Mouse (Mus musculus) forebrain, postnatal 0 days (tissue): ENCODE data around the gene Dph5. TPM values are rescaled to one million over a fixed set of nuclear protein-coding genes. Genes with fewer than 3 reads are reported as not detected.
"Not testable (repeated sequence)": the region's sequence is repeated elsewhere in the genome, so short reads cannot be mapped to it uniquely, and the experiment has no call there.

Experiments used
- ATAC-seq: fragments of 200-750 bp; cut with Nextera tagmentation; 2 replicates; pipeline ENCODE4 v1.8.0; 2017; ENCODE audit warnings: mild to moderate bottlenecking, moderate library complexity
- DNase-seq: peaks from one replicate; pipeline ENCODE4 v3.0.0-alpha.2; 2015
- H3K27ac ChIP-seq: fragments of 300-500 bp; sonication (generic); 2 replicates; pipeline ENCODE4 v1.5.1; 2014; ENCODE audit warnings: low read depth, mild to moderate bottlenecking, antibody characterized with exemption, low read length, moderate library complexity, mixed read lengths
- H3K27me3 ChIP-seq: fragments of 300-500 bp; sonication (generic); 2 replicates; pipeline ENCODE4 v1.6.1; 2014; ENCODE audit warnings: mild to moderate bottlenecking, low read length, mixed read lengths; ENCODE audit not compliant: insufficient read depth
- H3K36me3 ChIP-seq: fragments of 300-500 bp; sonication (generic); 2 replicates; pipeline ENCODE4 v1.6.1; 2014; ENCODE audit warnings: mild to moderate bottlenecking, moderate library complexity; ENCODE audit not compliant: insufficient read depth
- H3K4me1 ChIP-seq: fragments of 300-500 bp; sonication (generic); 2 replicates; pipeline ENCODE4 v1.6.1; 2014; ENCODE audit warnings: antibody characterized with exemption; ENCODE audit not compliant: insufficient read depth
- H3K4me2 ChIP-seq: fragments of 300-500 bp; sonication (generic); 2 replicates; pipeline ENCODE4 v1.6.1; 2014; ENCODE audit warnings: low read depth, mild to moderate bottlenecking, moderate library complexity
- H3K4me3 ChIP-seq: fragments of 300-500 bp; sonication (generic); 2 replicates; pipeline ENCODE4 v1.5.1; 2014; ENCODE audit warnings: low read depth, low read length, mixed read lengths
- H3K9ac ChIP-seq: fragments of 300-500 bp; sonication (generic); 2 replicates; pipeline ENCODE4 v1.6.1; 2014; ENCODE audit warnings: mild to moderate bottlenecking
- H3K9me3 ChIP-seq: fragments of 300-500 bp; sonication (generic); 2 replicates; pipeline ENCODE4 v1.6.1; 2016; ENCODE audit warnings: low read length
- CTCF ChIP-seq: sonication (generic); IDR thresholded peaks from 2 replicates; pipeline ENCODE4 v1.5.1; 2016; ENCODE audit warnings: antibody characterized with exemption, control low read depth, low read depth
- WGBS: fragments of 180-500 bp; shearing (Covaris S2); extraction: QIAGEN DNeasy Blood & Tissue Kit; methylation state at CpG from one replicate; pipeline ENCODE4 v1.1.7; 2014; 5-methylcytosine and 5-hydroxymethylcytosine counted together
- polyA plus RNA-seq: library from polyadenylated mRNA; unstranded; fragments of >200 nt; fragmentation: Nextera tagmentation; extraction: Ambion mirVana; gene quantifications from 2 replicates; pipeline ENCODE4 v1.2.1, GENCODE M21; 2015
- total RNA-seq: library from RNA; depleted of rRNA; stranded (reverse); fragments of >200 nt; gene quantifications from 2 replicates; pipeline ENCODE4 v1.2.3, GENCODE M21; 2014

Gene Dph5
- total and polyA plus RNA-seq, 2 experiments from 2014 or later, result 20.0 to 20.1 TPM

- peak; percentile 19 for DNase-seq
These were observed 871 bp downstream of the Dph5 start for GRCm38 (mm10) chr3:115888310-115889106.

GRCm38 (mm10) chr3:115892341-115892740, 4.7 kb downstream of the Dph5 start:
- no peak for TF ChIP-seq CTCF
- no peaks in the 10 kb centered on the region for H3K9me3 ChIP-seq
- 0 out of 2 replicates have a peak, but pooled peaks cover under 1% of the 10 kb centered on the region for H3K4me1 ChIP-seq
- no peak overlapping the region for H3K4me2 ChIP-seq
- no peaks in the 10 kb centered on the region for H3K27me3 ChIP-seq
- no peak overlapping the region for H3K4me3 ChIP-seq
- 77% methylated on average over 4 of the region's 4 CpGs for WGBS
- DNase-seq (no peak), ATAC-seq (no peak)
- H3K36me3 ChIP-seq, result peaks cover 7% of the 10 kb centered on the region; the same call in 1 of the 2 replicates
- no peak overlapping the region for H3K27ac ChIP-seq
- H3K9ac ChIP-seq, result no peak overlapping the region

More at GRCm38 (mm10) chr3:115888310-115889106, 871 bp downstream of the Dph5 start:
- Histone ChIP-seq H3K27ac (peak overlapping the region; percentile 75), H3K9ac (peak overlapping the region; percentile 64), H3K27me3 (no peaks in the 10 kb centered on the region), H3K9me3 (no peaks in the 10 kb centered on the region), H3K36me3 (no peaks in the 10 kb centered on the region), H3K4me1 (0 out of 2 replicates have a peak, but pooled peaks cover 3% of the 10 kb centered on the region), H3K4me2 (peak overlapping the region; percentile 60), H3K4me3 (peak overlapping the region; percentile 54)
- 1% methylated on average over 21 of the region's 21 CpGs for WGBS
- peak; percentile 74 for ATAC-seq
- no peak for TF ChIP-seq CTCF

- TF ChIP-seq CTCF, result no peak
- Histone ChIP-seq H3K36me3 (peaks cover 7% of the 10 kb centered on the region; the same call in 1 of the 2 replicates), H3K4me3 (no peak overlapping the region), H3K4me2 (no peak overlapping the region), H3K9ac (no peak overlapping the region), H3K9me3 (no peaks in the 10 kb centered on the region), H3K4me1 (no peaks in the 10 kb centered on the region), H3K27ac (no peak overlapping the region), H3K27me3 (no peaks in the 10 kb centered on the region)
- DNase-seq (no peak), ATAC-seq (no peak)
- WGBS, result 90% methylated on average over 2 of the region's 2 CpGs
These were observed 5.5 kb downstream of the Dph5 start for GRCm38 (mm10) chr3:115893166-115893565.

- no peak for TF ChIP-seq CTCF
- Histone ChIP-seq H3K27ac (no peak overlapping the region), H3K9me3 (no peaks in the 10 kb centered on the region), H3K4me1 (no peaks in the 10 kb centered on the region), H3K4me2 (no peak overlapping the region), H3K36me3 (peaks cover 24% of the 10 kb centered on the region; the same call in 1 of the 2 replicates), H3K9ac (no peak overlapping the region), H3K27me3 (no peaks in the 10 kb centered on the region), H3K4me3 (no peak overlapping the region)
- no peak for ATAC-seq
- WGBS, result 51% methylated on average over 3 of the region's 3 CpGs
- DNase-seq, result no peak
These were observed 10.8 kb downstream of the Dph5 start for GRCm38 (mm10) chr3:115898354-115898948.

- no peak overlapping the region for H3K27ac ChIP-seq
- no peaks in the 10 kb centered on the region for H3K27me3 ChIP-seq
- no peak overlapping the region for H3K4me2 ChIP-seq
- no peak for ATAC-seq
- no peak overlapping the region for H3K4me3 ChIP-seq
- WGBS, result 91% methylated on average over 9 of the region's 9 CpGs
- H3K36me3 ChIP-seq, result peaks cover 23% of the 10 kb centered on the region
- no peaks in the 10 kb centered on the region for H3K4me1 ChIP-seq
- H3K9ac ChIP-seq, result no peak overlapping the region
- TF ChIP-seq CTCF, result no peak
- DNase-seq, result no peak
- H3K9me3 ChIP-seq, result no peaks in the 10 kb centered on the region
These were observed 14.8 kb downstream of the Dph5 start for GRCm38 (mm10) chr3:115902301-115902956.

- peak; percentile 81 for ATAC-seq
- no peak overlapping the region for H3K4me2 ChIP-seq
- peak; percentile 29; the same call in 1 of the 2 replicates for TF ChIP-seq CTCF
- H3K36me3 ChIP-seq, result peaks cover 23% of the 10 kb centered on the region
- H3K27ac ChIP-seq, result no peak overlapping the region
- DNase-seq, result peak; percentile 13
- H3K4me3 ChIP-seq, result no peak overlapping the region
- H3K4me1 ChIP-seq, result no peaks in the 10 kb centered on the region
- WGBS, result 71% methylated on average over 3 of the region's 3 CpGs
- no peaks in the 10 kb centered on the region for H3K27me3 ChIP-seq
- no peaks in the 10 kb centered on the region for H3K9me3 ChIP-seq
- H3K9ac ChIP-seq, result no peak overlapping the region
These were observed 17.4 kb downstream of the Dph5 start for GRCm38 (mm10) chr3:115905067-115905466.

- H3K27ac ChIP-seq, result no peak overlapping the region
- H3K27me3 ChIP-seq, result no peaks in the 10 kb centered on the region
- no peak for DNase-seq
- no peaks in the 10 kb centered on the region for H3K9me3 ChIP-seq
- H3K36me3 ChIP-seq, result peaks cover 19% of the 10 kb centered on the region
- H3K4me1 ChIP-seq, result no peaks in the 10 kb centered on the region
- H3K4me3 ChIP-seq, result no peak overlapping the region
- 89% methylated on average over 4 of the region's 4 CpGs for WGBS
- TF ChIP-seq CTCF, result no peak
- no peak overlapping the region for H3K9ac ChIP-seq
- ATAC-seq, result no peak
- H3K4me2 ChIP-seq, result no peak overlapping the region
These were observed 17.9 kb downstream of the Dph5 start for GRCm38 (mm10) chr3:115905567-115905966.

- H3K9ac ChIP-seq, ATAC-seq, H3K4me3 ChIP-seq, H3K4me1 ChIP-seq, H3K4me2 ChIP-seq, H3K27me3 ChIP-seq, DNase-seq, H3K36me3 ChIP-seq, H3K9me3 ChIP-seq, H3K27ac ChIP-seq: not testable (repeated sequence)
- WGBS, result 97% methylated on average over 10 of the region's 11 CpGs
These were observed 19.8 kb downstream of the Dph5 start for GRCm38 (mm10) chr3:115907406-115907805.
